Mouse (Mus musculus): ENCODE data around the gene Dusp9.

- TF ChIP-seq POLR2A (IDR thresholded peaks at IDR 0.05; ENCODE audit: low read depth, low read length) (no peak), CTCF (conservative IDR thresholded peaks at IDR 0.05; ENCODE audit: insufficient read depth, insufficient read length, low read depth, low read length) (no peak)
Measured at GRCm38 (mm10) chrX:73595297-73595938, 43.8 kb upstream of the Dusp9 start.
